Mouse (Mus musculus) right cerebral cortex, adult 18-20 months (tissue): Measurements from ENCODE around the gene Pcare.

ENCODE experiments used
- DNase-seq: peaks from one replicate; pipeline ENCODE4 v3.0.0; 2022; ENCODE audit warnings: mixed read lengths

Pcare gene

GRCm38 (mm10) chr17:71720434-71720833 lies 32.3 kb downstream of the Pcare start:
- DNase-seq, result no peak

- DNase-seq, result no peak
These were observed 34.6 kb downstream of the Pcare start for GRCm38 (mm10) chr17:71717881-71718625.

GRCm38 (mm10) chr17:71715034-71715433 lies 37.7 kb downstream of the Pcare start:
- DNase-seq, result peak; percentile 69

- no peak for DNase-seq
These were observed 40.4 kb downstream of the Pcare start for GRCm38 (mm10) chr17:71712279-71712678.

GRCm38 (mm10) chr17:71707715-71708114 lies 45.0 kb downstream of the Pcare start:
- no peak for DNase-seq

- no peak for DNase-seq
These were observed 46.9 kb downstream of the Pcare start for GRCm38 (mm10) chr17:71705550-71706480.

GRCm38 (mm10) chr17:71705113-71705512 lies 47.6 kb downstream of the Pcare start:
- DNase-seq, result no peak

GRCm38 (mm10) chr17:71698619-71698956 lies 54.1 kb downstream of the Pcare start:
- no peak for DNase-seq

GRCm38 (mm10) chr17:71697896-71698618 lies 54.6 kb downstream of the Pcare start:
- DNase-seq, result no peak

GRCm38 (mm10) chr17:71696396-71696795 lies 56.3 kb downstream of the Pcare start:
- DNase-seq, result no peak

GRCm38 (mm10) chr17:71695716-71696315 lies 56.9 kb downstream of the Pcare start:
- DNase-seq, result no peak

- DNase-seq, result peak; percentile 63
These were observed 57.5 kb downstream of the Pcare start for GRCm38 (mm10) chr17:71695151-71695550.

GRCm38 (mm10) chr17:71693780-71694179 lies 58.9 kb downstream of the Pcare start:
- no peak for DNase-seq
